Mouse (Mus musculus): ENCODE measurements around the gene Pdk2. TPM values are rescaled to one million over a fixed set of nuclear protein-coding genes. Genes with fewer than 3 reads are reported as not detected.

Gene Pdk2
- polyA plus RNA-seq, 1 experiment: 220 TPM

DNA sequence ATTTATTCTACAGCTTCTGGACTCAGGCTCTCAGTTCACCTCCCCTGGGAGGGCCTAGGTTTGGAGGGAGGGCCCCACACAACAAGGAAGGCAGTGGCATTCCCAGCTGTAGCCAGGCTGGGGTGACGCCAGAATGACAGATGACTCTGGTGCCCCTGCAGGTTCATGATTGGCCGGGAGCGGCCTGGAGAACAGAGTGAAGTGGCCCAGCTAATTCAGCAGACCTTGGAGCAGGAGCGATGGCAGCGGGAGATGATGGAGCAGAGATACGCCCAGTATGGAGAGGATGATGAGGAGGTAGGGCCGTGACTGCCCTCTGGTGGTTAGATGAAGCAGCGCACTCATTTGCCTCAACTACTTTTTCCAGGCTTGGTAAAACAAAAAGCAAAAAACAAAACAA is 40.1 kb downstream of the Pdk2 start:
- Histone ChIP-seq H3K4me3 (ENCODE audit: control insufficient read depth, low read depth, low read length) (no peak overlapping the region), H3K27ac (ENCODE audit: control insufficient read depth, insufficient read depth, low read depth, low read length) (no peak overlapping the region)

DNA sequence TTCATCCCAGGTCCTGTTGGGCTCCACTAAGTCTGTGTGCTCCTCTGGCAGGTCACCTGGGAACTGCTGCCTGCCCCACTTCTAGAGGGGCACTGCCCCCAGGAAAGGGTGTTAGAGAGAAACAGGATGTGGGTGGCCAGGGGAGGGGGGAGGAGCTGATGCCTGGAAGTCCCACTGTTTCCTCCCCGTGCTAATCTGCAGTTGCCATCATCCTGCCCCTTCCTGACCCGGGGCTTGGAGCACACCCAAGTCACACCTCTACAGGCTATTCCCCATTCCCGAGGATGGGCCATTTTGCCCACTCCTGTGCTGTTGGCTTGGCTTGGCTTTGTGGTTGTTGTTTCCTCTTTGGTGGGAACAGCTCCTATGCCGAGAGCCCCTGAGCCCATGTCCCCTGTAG is 40.6 kb downstream of the Pdk2 start:
- TF ChIP-seq CTCF (IDR thresholded peaks at IDR 0.05; ENCODE audit: control insufficient read depth, insufficient read depth, insufficient replicate concordance, low read depth, low read length): no peak
- no peak for TF ChIP-seq POLR2A (IDR thresholded peaks at IDR 0.05; ENCODE audit: control insufficient read depth, low read depth, low read length)
- Histone ChIP-seq H3K27me3 (ENCODE audit: control insufficient read depth, insufficient read depth, low read length) (no peaks in the 10 kb centered on the region), H3K4me1 (ENCODE audit: control insufficient read depth, insufficient read depth, low read length) (no peaks in the 10 kb centered on the region), H3K4me3 (ENCODE audit: control insufficient read depth, low read depth, low read length) (no peak overlapping the region), H3K36me3 (ENCODE audit: control insufficient read depth, insufficient read depth, low read length) (no peaks in the 10 kb centered on the region), H3K27ac (ENCODE audit: control insufficient read depth, insufficient read depth, low read depth, low read length) (no peak overlapping the region)

More for the DNA sequence above, 40.1 kb downstream of the Pdk2 start:
- H3K36me3 ChIP-seq (ENCODE audit: control insufficient read depth, insufficient read depth, low read length): no peaks in the 10 kb centered on the region
- H3K4me1 ChIP-seq (ENCODE audit: control insufficient read depth, insufficient read depth, low read length): peaks cover 2% of the 10 kb centered on the region
- H3K27me3 ChIP-seq (ENCODE audit: control insufficient read depth, insufficient read depth, low read length): no peaks in the 10 kb centered on the region
- TF ChIP-seq POLR2A (IDR thresholded peaks at IDR 0.05; ENCODE audit: control insufficient read depth, low read depth, low read length) (no peak), CTCF (IDR thresholded peaks at IDR 0.05; ENCODE audit: control insufficient read depth, insufficient read depth, insufficient replicate concordance, low read depth, low read length) (peak; percentile 84; the same call in 1 of the 2 replicates)

DNA sequence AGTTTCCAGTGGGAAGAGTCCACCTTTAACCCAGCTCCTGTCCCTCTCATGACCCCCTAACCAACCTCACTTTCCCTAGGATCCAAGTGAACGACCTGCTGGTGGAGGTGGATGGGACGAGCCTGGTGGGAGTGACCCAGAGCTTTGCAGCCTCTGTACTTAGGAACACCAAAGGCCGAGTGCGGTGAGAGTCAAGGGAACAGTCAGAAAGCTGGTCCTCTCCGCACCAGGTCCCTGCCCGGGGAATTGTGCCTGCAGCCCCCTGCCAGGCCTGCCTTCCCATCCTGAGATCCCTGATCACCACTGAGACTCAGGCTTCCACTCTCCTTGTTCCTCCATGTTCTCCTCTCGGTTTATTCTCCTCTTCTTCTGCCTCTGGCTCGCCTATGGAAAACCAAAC is 41.0 kb downstream of the Pdk2 start:
- H3K27me3 ChIP-seq (ENCODE audit: control insufficient read depth, insufficient read depth, low read length): no peaks in the 10 kb centered on the region
- H3K4me1 ChIP-seq (ENCODE audit: control insufficient read depth, insufficient read depth, low read length): no peaks in the 10 kb centered on the region; the same call in 1 of the 2 replicates
- H3K36me3 ChIP-seq (ENCODE audit: control insufficient read depth, insufficient read depth, low read length): no peaks in the 10 kb centered on the region
- no peak overlapping the region for H3K4me3 ChIP-seq (ENCODE audit: control insufficient read depth, low read depth, low read length)
- no peak for TF ChIP-seq CTCF (IDR thresholded peaks at IDR 0.05; ENCODE audit: control insufficient read depth, insufficient read depth, insufficient replicate concordance, low read depth, low read length)
- TF ChIP-seq POLR2A (IDR thresholded peaks at IDR 0.05; ENCODE audit: control insufficient read depth, low read depth, low read length): no peak
- no peak overlapping the region for H3K27ac ChIP-seq (ENCODE audit: control insufficient read depth, insufficient read depth, low read depth, low read length)

DNA sequence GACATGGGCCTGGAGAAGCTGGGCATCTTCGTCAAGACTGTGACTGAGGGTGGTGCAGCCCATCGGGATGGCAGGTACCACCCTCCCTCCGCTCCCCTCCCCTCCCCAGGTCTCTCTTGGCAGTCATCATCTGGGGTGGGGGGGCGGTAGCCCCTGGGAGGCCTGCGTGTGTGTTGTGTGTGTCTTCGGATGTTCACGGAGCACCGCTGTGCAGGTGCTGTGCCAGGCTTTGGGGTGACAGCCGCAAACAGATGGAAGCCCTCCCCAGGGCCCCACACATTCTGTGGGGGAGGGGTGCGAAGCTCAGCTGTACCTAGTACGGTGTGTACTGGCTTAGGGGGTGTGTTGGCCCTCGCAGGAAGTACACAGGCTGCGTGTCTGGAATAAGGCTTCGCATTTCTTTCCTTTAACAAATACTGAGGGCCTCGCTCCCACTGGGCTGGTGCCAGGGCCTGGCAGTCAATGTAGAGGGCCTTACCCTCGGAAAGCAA is 43.1 kb downstream of the Pdk2 start:
- peaks cover 12% of the 10 kb centered on the region; the same call in 1 of the 2 replicates for H3K4me1 ChIP-seq (ENCODE audit: control insufficient read depth, insufficient read depth, low read length)
- TF ChIP-seq CTCF (IDR thresholded peaks at IDR 0.05; ENCODE audit: control insufficient read depth, insufficient read depth, insufficient replicate concordance, low read depth, low read length) (no peak), POLR2A (IDR thresholded peaks at IDR 0.05; ENCODE audit: control insufficient read depth, low read depth, low read length) (no peak)
- no peaks in the 10 kb centered on the region for H3K36me3 ChIP-seq (ENCODE audit: control insufficient read depth, insufficient read depth, low read length)
- H3K27ac ChIP-seq (ENCODE audit: control insufficient read depth, insufficient read depth, low read depth, low read length): no peak overlapping the region
- H3K4me3 ChIP-seq (ENCODE audit: control insufficient read depth, low read depth, low read length): no peak overlapping the region
- H3K27me3 ChIP-seq (ENCODE audit: control insufficient read depth, insufficient read depth, low read length): no peaks in the 10 kb centered on the region

DNA sequence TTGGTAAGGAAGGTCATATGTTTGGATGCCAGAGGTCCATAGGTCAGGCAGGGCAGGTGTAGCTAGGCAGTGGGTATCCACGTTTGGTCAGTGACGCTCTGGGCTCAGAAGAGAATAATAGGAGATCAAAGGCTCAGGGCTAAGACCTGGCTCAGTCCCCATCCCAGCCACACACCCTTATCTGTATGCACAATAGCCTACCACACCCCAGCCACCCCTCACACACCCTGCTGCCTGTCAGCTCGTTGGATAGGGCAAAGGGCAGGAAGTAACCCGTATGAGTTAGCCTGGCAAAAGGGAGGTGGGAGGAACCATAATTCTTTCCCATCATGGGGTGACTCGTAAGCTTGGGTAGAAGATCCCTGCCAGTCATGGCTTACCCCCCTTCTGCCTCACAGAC is 43.6 kb downstream of the Pdk2 start:
- H3K4me3 ChIP-seq (ENCODE audit: control insufficient read depth, low read depth, low read length): no peak overlapping the region
- H3K27me3 ChIP-seq (ENCODE audit: control insufficient read depth, insufficient read depth, low read length): no peaks in the 10 kb centered on the region
- TF ChIP-seq CTCF (IDR thresholded peaks at IDR 0.05; ENCODE audit: control insufficient read depth, insufficient read depth, insufficient replicate concordance, low read depth, low read length) (no peak), POLR2A (IDR thresholded peaks at IDR 0.05; ENCODE audit: control insufficient read depth, low read depth, low read length) (no peak)
- H3K27ac ChIP-seq (ENCODE audit: control insufficient read depth, insufficient read depth, low read depth, low read length): no peak overlapping the region
- H3K4me1 ChIP-seq (ENCODE audit: control insufficient read depth, insufficient read depth, low read length): peaks cover 17% of the 10 kb centered on the region
- H3K36me3 ChIP-seq (ENCODE audit: control insufficient read depth, insufficient read depth, low read length): no peaks in the 10 kb centered on the region

DNA sequence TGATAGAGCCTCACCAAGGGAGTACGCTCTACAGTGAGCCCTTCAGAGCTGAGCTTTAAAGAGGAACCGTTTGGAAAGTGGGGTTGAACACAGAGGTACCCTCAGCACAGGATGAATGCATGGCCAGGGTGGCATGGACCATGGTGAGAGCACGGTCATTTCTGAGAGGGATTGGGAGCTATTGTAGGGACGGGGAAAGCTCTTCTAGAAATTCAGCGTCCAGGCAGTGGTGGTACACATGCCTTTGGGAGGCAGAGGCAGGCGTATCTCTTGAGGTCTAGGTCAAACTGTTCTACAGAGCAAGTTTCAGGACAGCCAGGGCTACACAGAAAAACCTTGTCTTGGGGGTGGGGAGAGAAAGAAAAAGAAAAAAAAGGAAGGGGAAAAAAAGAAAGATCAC is 44.2 kb downstream of the Pdk2 start:
- Histone ChIP-seq H3K27ac (ENCODE audit: control insufficient read depth, insufficient read depth, low read depth, low read length) (no peak overlapping the region), H3K4me3 (ENCODE audit: control insufficient read depth, low read depth, low read length) (no peak overlapping the region), H3K27me3 (ENCODE audit: control insufficient read depth, insufficient read depth, low read length) (no peaks in the 10 kb centered on the region), H3K36me3 (ENCODE audit: control insufficient read depth, insufficient read depth, low read length) (no peaks in the 10 kb centered on the region), H3K4me1 (ENCODE audit: control insufficient read depth, insufficient read depth, low read length) (peaks cover 22% of the 10 kb centered on the region)
- TF ChIP-seq CTCF (IDR thresholded peaks at IDR 0.05; ENCODE audit: control insufficient read depth, insufficient read depth, insufficient replicate concordance, low read depth, low read length): no peak
- TF ChIP-seq POLR2A (IDR thresholded peaks at IDR 0.05; ENCODE audit: control insufficient read depth, low read depth, low read length): no peak

DNA sequence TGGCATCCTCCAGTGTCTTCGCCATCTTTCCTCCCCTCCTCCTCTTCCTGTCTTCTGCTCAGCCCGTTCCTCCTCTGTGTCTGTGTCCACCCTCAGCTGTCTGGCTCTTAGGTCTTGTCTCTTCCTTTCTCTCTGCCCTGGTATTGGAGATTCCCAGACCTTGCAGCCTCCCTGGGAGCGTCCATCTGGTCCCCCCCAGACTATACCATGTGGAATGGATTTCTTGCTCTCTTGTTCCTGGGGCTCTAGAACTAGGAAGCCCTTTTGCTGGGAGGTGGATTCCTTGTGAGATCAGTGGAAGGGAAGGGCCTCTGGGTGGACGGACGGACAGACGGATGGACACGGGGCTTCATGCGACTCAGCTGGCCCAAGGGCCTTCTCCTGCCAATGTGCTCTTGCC is 45.1 kb downstream of the Pdk2 start:
- TF ChIP-seq POLR2A (IDR thresholded peaks at IDR 0.05; ENCODE audit: control insufficient read depth, low read depth, low read length): no peak
- no peak for TF ChIP-seq CTCF (IDR thresholded peaks at IDR 0.05; ENCODE audit: control insufficient read depth, insufficient read depth, insufficient replicate concordance, low read depth, low read length)
- Histone ChIP-seq H3K27ac (ENCODE audit: control insufficient read depth, insufficient read depth, low read depth, low read length) (no peak overlapping the region), H3K36me3 (ENCODE audit: control insufficient read depth, insufficient read depth, low read length) (no peaks in the 10 kb centered on the region), H3K4me1 (ENCODE audit: control insufficient read depth, insufficient read depth, low read length) (peaks cover 22% of the 10 kb centered on the region), H3K4me3 (ENCODE audit: control insufficient read depth, low read depth, low read length) (no peak overlapping the region), H3K27me3 (ENCODE audit: control insufficient read depth, insufficient read depth, low read length) (no peaks in the 10 kb centered on the region)

All from testis, adult 2 months (tissue).